Mouse (Mus musculus): ENCODE data around the gene Jhy.

Gene Jhy

DNA sequence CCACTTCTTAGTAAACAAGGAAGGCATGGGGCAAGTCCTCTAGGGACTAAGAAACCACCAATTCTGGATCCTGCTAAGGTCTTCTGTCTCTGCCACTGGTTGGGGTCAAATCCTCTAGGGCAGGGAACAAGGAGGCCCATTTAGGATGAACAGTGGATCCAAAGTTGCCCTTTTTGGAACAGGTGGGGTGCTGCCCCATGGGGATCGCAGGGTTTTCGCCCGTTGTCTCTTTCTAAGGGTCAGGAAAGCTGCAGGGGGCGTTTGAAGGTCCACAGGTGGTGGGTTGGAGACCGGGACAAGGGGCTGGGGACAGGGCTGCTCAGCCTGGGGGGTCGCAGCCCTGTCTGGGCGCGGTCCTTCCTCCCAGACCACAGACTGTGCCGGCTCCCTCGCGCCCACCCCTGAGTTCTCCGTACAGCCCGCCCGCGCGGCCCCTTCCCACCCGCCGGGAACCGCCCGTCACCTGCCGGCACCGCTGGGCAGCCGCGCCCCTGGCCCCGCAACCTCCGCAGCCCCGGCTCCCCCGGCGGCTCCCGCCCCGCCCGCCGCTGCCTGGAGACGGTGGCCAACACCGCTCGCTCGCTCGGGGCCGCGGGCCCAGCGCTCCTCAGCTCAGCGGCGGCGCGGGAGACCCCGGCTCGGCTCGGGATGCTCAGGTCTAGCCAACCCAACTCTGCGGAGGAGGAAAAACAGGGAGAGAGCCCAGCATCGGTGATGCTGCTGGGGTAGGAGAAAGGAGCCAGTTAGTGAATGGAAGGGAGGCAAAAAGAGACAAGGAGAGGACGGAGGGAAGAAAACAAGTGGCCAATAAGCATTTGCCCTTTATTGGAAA, at the start of gene Jhy:
Jhy (minus strand) TSS at position 533 of the 832 bp plus-strand sequence.
- no peak for DNase-seq (ENCODE audit: low spot score in 2 of 2)

DNA sequence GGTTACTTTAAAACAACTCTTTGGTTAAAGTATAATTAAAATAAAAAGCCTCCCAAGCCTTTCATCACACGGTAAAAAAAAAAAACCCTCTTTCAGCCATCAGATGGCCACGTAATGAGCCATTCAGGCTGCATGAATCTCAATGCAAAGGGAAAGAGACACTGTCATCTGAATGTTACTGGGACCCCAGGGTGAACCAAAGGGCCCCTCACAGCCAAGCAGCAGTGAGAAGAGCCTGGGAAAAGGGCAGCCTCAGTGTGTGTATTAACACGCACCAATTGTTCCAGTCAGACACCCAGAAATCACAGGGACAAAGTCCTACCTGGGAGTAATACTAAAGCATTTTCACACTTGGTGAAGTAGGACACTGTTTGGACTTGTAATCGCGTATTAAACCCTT, 48.5 kb upstream of the Jhy start:
- DNase-seq (ENCODE audit: low spot score in 2 of 2), result no peak

DNA sequence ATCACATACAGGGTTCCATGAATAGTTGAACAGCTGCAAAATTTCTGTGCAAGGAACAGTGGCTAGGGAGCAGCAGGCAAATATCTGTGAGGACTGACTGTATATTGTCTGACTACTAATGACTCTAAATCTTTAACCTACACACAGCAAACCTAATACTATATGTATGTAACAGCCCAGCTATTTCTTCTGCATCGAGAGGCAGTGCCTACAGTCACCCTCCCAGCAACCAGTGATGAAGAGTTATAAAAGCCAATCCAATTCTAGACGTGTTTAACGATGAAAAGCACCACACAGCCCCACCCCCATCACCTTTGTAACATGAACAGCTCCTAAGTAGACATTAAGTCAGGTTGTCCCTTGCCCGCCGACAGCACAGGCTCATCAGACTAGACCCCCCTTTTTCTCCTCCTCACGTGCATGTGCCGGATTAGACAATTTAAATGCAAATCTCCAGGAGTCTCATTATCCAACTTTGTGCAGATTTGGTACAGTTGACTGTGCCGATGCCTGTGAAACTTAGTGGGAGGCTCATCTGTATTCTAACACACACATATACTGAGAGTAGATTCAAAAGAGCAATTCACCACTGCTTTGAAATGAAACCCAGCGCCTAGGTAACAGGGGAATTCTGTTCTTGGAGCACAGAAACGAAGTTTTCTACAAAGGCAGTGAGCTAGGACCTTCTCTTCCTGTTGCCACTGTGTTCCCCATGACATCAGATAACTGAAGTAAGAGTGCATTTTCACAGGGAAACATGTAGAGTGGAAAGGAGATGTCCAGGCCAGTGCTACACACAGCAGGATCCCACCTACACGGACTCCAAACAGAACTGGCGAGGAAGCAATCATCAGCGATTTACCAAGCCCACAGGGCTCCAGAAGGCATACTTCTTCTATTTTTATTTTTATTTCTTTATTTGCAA, 47.9 kb upstream of the Jhy start:
- DNase-seq (ENCODE audit: low spot score in 2 of 2), result no peak

DNA sequence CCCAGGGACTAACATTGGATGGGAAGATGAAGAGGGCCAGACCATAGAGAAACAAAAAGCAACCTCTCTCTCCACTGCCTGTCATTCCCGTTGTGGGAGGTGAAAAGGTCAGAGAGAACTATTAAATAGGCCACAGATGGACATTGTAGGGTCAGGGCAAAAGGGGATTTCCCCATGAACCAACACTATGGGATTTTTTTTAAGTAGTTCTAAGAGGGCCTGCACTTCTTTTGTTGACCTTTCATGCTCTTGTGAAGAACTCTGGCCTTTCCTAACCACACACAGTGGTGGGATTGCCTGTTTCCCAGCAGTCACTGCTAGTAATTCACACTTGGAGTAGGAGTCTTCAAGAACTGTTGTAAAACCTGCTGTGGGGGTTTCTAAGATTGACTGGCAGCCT, 43.9 kb upstream of the Jhy start:
- no peak for DNase-seq (ENCODE audit: low spot score in 2 of 2)

DNA sequence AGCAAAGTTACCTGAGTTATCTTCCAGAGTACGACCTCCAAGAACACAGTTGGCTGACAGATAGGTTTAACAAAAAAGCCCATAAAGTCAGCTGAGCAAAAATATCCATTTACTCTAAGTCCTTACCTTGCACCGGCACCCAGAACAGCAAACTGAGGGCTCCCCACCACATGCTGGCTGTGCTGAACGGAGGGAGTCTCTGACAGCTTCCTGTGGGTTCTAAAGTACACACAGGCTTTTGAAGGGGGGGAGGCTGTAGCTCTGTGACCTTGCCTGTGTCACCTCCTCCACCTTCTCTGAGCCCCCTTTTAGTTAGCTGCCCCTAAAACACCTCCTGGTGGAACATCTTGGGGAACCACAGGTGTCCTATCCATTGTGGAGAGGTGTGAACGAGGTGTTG, 40.5 kb upstream of the Jhy start, which contains the start of gene Crtam:
Crtam (minus strand) TSS at position 214 of the 400 bp plus-strand sequence.
- no peak for DNase-seq (ENCODE audit: low spot score in 2 of 2)

DNA sequence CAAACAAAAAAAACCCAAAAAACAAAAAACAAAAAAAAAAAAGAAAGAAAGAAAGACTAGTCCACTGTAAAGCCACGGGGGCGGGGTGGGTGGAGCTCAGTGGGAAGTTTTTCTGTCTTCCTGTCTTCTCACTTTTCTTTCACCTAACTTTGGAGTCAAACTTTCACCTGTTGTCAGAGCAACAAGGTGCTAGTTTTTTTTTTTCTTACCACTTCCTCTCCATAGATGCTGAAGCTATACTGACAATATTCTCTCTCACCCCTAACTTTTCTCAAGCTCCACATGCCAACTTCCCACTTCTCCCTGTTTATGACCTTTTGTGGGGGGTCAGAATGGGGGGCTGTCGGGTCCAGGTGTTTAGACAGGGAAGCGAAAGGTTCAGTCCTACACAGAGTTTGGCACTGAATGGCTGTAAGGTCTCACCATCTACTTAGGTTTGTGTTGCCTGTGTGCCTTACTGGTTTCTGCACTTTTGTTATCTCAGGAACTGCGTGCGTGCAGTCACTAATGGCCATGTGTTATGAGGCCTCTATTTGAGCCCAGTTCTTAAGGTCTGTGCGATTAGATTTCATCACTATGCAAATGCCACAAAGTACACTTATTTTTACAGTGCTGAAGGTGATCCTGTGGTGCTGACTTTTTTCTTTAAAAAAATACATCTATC, 33.3 kb upstream of the Jhy start:
- DNase-seq (ENCODE audit: low spot score in 2 of 2), result no peak

DNA sequence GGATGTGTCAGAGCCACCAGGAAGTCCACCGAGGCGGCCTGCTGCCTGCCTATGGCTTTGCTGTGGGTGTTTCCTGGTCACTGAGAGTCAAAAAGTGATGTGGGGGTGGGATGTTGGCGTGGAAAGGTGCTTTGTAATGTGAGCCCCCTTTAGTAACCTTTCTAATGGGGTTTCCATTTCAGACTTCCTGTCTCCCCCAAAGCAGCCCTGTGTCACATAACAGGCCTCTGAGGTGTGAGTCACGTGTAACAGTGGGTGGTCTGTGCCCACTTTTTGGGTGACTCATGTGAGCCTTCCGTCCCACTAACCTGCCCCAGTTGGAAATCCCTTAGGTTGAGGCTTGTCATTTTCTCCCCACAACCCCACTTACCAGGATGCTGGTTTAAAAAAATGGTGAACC, 30.2 kb upstream of the Jhy start:
- DNase-seq (ENCODE audit: low spot score in 2 of 2), result no peak

DNA sequence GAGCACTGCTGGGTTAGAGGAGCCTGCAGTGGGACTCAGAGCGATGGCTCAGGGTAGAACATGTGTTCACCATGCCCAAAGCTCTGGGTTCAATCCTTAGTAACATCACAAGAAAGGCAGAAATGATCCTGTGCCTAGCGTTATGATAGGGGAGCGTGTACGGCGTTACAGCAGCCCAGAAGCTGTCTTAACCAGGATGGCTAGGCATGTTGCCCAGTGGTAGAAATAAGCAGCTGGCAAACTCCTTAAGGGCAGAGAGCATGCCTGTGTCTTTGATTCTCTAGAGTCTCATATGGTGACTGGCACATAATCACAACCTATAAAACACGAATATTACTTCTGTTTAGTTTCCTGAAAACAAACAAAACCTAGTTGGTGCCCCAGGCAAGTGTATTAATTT, 27.6 kb upstream of the Jhy start:
- no peak for DNase-seq (ENCODE audit: low spot score in 2 of 2)

DNA sequence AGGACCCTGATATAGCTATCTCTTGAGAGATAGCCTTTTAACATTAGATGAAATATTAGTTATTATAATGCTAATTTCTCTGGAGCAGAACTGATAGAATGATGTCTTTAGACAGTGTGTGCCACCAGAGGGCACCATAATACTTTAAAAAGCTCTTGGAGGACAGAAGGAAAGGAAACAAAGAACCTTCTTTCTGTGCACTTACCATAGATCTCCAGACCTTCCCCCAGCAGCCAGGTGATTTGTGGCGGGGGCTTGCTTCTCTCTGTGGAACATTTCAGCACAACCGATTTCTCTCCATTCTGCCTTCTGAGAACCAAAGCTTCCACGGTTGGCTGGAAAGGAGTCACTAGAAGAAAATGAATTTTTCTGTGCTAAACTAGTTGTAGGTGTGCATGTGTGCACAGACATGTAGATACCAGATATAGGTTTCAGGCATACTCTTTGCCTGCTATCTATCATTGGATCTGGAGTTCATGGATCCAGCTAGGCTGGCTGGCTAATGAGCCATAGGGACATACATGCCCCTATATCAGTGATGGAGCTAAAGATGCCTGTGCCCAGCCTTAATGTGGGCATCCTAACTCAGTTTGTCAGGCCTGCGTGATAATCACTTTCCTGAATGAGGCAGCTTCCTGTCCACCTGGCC, 26.1 kb upstream of the Jhy start:
- peak; percentile 1 to 29 for DNase-seq (ENCODE audit: low spot score in 2 of 2)

DNA sequence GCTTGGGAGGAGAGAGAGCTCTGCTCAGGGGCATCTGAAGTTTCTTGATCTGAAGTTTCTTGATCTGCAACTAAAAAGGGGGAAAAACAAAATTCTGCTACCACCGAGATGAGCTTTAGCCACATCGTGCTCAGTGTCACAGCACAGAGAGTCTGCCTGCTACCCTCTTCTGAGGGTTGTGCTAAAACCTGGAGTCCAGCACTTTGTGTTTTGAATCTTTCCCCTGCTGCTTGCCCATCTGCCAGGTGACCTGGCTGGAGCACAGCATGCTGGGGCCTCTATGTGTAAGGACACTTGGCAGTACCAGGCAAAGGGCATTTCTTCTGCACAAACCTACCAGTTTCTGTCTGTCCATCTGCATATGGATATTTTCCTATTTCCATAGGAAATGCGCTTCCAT, 20.4 kb upstream of the Jhy start:
- DNase-seq (ENCODE audit: low spot score in 2 of 2), result no peak

DNA sequence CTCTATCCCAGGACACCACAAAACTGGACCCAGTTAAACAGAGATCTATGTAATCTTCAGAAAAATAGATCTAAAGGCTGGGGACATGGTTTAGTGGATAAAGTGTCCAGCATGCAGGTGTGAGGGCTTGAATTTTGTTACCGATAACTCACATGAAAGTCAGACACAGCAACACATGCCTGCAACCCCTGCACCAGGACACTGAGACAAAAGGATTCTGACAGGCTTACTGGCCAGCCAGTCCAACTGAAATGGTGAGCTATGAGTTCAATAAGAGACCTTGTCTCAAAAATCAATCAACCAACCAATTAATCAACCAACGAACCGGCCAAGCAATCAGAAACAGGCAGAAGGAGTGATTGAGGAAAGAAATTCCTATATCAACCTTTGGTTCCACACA, 19.8 kb upstream of the Jhy start:
- DNase-seq (ENCODE audit: low spot score in 2 of 2), result no peak

DNA sequence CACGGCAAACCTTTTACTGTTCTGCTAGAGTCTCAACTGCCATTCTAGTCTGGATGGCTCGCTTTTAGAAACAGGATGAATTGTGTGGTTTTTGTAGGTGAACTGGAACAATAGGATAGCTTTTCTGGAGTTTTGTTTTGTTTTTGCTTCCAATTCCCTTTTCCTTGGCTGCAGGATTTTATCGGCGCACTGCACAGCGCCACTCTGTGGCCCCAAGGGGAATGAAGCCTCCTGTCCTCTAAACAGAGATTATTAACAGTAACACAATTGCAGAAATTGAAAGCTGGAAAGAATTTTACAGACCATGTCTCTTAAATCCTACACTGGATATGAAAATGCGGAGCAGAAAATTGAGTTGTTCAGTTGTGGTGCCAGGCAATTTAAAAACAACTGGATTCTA, 18.6 kb upstream of the Jhy start:
- no peak for DNase-seq (ENCODE audit: low spot score in 2 of 2)

DNA sequence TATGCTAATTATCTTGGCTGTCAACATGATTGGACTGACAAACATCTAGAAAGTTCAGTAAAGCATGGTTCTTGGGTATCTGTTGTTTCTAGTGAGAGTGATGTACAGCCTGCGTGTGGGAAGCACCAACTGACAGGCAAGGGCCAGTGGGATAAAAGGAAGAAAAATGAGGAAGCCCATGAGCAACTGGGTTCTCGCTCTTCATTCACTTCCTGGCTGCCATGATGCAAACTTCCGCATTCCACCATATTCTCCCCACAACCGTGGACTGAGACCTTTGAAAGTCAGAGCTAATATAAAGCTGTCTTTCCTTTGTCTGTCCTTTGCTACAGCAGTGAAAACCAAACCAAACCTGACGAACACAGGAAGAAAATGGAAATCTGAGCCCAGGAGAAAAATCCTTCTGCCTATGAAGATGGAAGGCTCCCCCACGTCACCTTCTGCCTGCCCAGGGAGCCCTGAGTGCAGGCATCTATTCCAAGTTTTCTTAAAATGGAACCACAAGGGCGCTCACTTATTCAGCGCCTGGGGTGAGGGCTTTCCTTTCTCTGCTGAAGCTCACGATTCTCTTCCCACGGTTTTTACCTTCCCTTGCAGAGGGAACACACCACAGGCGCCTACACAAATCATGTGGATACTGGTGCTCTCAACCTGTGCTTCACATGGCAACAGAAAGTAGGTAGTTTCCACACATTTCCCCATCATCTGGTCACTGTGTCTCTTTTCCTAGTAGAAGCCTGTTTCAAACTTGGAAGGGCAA, 10.3 kb upstream of the Jhy start:
- DNase-seq (ENCODE audit: low spot score in 2 of 2), result no peak

DNA sequence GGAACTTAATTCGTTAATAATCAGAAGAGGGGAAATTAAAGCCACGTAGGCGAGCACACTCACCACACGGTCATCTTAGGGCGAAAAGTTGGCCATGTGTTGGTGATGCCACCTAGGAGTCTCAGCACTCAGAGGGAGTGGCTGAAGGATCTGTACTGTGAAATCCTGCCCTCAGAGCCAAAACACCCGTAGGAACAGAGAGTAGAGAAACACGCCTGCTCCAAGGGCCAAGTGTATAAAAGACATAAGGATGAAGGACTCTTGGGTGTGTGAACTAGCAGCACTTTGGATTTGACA, 448 bp upstream of the Jhy start:
- DNase-seq (ENCODE audit: low spot score in 2 of 2), result no peak

DNA sequence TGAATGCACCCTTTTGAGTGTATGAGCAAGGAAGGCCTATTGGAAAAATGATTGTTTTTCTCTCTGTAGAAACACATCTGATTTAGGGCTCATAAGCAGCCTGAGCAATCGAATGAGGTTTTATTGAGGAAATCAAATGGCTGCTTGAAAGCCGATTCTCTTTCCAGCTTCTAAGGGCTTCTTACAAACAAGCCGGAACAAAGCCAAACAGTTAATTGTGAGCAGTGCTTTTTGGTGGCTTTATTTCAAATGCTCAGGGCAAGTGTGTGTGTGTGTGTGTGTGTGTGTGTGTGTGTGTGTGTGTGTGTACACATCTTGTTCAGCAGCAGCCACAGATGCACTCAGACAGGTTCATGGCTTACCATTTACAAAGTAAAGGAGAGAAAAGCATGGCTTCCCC, 2.5 kb downstream of the Jhy start:
- no peak for DNase-seq (ENCODE audit: low spot score in 2 of 2)

DNA sequence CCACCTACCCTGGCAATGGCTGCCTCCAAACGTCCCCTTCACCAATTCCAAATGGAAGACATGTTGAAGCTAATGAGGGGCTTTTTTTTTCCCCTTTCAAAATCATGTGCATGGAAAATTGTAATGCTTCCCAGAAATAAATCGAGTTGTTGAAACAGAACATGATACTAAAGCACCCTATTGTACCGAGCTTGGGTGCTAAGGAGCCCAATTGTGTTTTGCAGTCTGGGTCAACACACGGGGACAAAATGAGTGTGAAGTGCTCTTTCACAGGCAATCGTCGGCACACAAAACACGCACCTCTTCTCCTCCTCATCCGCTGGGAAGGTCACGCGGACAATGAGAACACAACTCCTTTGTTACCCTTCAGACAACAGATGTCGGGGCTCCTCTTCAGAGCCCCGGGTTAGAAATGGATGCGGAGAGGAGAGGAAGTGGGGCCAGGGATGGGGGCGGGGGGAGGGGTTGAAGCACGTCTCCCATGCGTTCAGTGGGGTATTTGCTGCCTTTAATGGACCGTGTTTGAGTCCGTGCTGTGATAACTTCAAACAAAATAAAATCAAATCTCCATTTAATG, 14.8 kb downstream of the Jhy start:
- DNase-seq (ENCODE audit: low spot score in 2 of 2), result no peak

DNA sequence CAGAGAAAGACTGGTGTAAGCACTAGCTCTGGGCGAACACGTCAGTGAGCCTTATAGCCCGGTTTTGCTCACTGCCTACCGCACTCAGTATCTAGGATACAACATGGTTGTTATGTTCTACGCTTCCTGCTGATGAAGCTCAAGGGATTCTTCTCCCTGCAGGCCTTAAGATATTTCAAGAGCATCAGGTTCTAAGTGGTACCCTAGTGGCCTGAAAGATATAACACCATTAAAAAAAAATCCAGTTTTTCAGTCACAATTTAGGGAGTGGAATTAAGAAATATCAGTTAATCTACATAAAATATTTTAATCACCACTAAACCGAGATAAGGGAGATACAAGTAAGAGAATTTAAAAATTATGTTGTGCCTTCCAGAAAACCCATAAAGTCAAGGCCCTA, 15.4 kb downstream of the Jhy start:
- no peak for DNase-seq (ENCODE audit: low spot score in 2 of 2)

DNA sequence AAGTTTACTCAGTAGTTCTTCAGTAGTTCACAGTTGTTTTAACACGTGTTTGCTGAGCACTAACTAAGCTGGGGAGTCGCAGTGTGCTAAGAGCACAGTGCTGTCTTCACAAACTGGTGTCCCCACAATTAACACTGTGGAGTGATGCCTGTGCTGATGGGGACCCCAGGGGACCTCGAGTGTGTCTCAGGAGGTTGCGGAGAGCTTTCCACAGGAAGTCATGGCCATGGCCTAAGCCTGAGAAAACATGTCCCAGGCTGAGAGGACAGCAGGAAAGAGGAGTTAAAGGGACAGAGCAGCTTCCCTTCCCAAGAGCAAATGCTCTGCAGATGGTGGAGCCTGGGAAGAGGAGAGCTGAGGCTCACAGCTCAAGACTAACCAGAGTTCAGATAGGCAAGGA, 16.8 kb downstream of the Jhy start:
- peak; percentile 13 to 42 for DNase-seq (ENCODE audit: low spot score in 2 of 2)

DNA sequence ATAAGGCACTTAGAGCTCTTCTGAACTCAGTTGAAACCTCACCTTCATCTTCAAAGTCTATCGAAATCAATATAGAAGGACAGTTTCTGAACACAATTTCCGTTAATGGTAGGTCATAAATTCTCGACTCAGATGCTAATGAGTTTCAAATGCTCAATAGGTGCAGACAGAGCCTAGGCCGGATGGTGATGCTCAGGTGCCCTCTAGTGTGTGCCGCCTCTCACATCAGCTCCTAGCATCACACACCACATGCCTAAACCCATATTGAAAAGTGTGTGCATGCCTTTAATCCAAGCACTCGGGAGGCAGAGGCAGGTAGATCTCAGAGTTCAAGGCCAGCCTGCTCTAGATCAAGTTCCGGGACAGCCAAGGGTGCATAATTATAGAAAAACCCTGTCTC, 26.5 kb downstream of the Jhy start:
- no peak for DNase-seq (ENCODE audit: low spot score in 2 of 2)

DNA sequence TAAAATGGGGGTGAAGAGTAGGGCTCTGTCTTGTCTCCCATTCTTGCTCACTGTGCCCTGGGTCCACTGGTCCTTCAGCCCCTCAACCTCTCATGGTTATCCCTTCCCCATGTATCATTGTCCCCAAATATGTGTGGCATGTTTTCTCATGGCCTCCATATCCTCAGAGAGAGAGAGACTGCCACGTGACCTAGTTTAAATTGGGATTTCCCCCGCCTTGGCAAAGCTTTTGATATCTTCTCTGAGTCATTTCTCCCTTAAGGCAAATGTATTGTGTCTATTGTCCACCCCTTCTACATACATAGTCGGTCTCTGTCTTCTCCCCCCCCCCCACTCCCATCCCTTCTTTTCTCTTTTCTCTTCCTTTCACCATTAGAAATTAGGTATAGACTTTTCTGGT, 30.6 kb downstream of the Jhy start:
- DNase-seq (ENCODE audit: low spot score in 2 of 2), result no peak
